Mouse (Mus musculus) heart, postnatal 36 days (tissue): ENCODE measurements around the gene Olfr1042. TPM values are rescaled to one million over a fixed set of nuclear protein-coding genes. Genes with fewer than 3 reads are reported as not detected.
"Not testable (repeated sequence)": the region's sequence is repeated elsewhere in the genome, so short reads cannot be mapped to it uniquely, and the experiment has no call there.

Source experiments
- DNase-seq, 2 experiments: peaks; one replicate each; pipeline ENCODE4 v3.0.0; 2021 to 2022
- intact Hi-C: fragments of 180-260 bp; cut with DNase I; formaldehyde crosslinking; loops from one replicate; pipeline ENCODE4 v1.15.1; 2025
- total RNA-seq, 2 experiments: library from RNA; stranded (reverse); gene quantifications; 2 replicates each; pipeline ENCODE4 v1.2.3; 2021

Olfr1042 gene
- total RNA-seq, result not detected

- intact Hi-C loops, result no loop called here
These were observed at the start of gene Olfr1042 for GRCm38 (mm10) chr2:86161738-86162137. Gene Olfr1042 (minus strand): TSS chr2:86161838.

GRCm38 (mm10) chr2:86202909-86203308 lies 41.3 kb upstream of the Olfr1042 start, which contains the start of gene Olfr1045:
Gene Olfr1045 (minus strand): TSS chr2:86203009.
- DNase-seq, result no peak
- intact Hi-C loops, result no loop called here

More at GRCm38 (mm10) chr2:86161738-86162137, at the start of gene Olfr1042:
- DNase-seq, result no peak

GRCm38 (mm10) chr2:86195863-86196262 lies 34.2 kb upstream of the Olfr1042 start:
- no peak for DNase-seq

GRCm38 (mm10) chr2:86185583-86185982 lies 23.9 kb upstream of the Olfr1042 start, which contains the start of gene Olfr52:
Gene Olfr52 (minus strand): TSS chr2:86185683.
- intact Hi-C loops, result no loop called here
- no peak for DNase-seq

More at GRCm38 (mm10) chr2:86195863-86196262, 34.2 kb upstream of the Olfr1042 start:
- intact Hi-C loops, result no loop called here

GRCm38 (mm10) chr2:86179950-86180349 lies 18.3 kb upstream of the Olfr1042 start:
- DNase-seq, result no peak
- intact Hi-C loops, result no loop called here

- DNase-seq, result no peak
- intact Hi-C loops, result no loop called here
These were observed 16.1 kb upstream of the Olfr1042 start, which contains the start of gene Olfr1044 for GRCm38 (mm10) chr2:86177720-86178119. Gene Olfr1044 (minus strand): TSS chr2:86177820.

GRCm38 (mm10) chr2:86175422-86175821 lies 13.8 kb upstream of the Olfr1042 start:
- intact Hi-C loops, DNase-seq: not testable (repeated sequence)

- no peak for DNase-seq
- intact Hi-C loops, result no loop called here
These were observed 5.8 kb upstream of the Olfr1042 start, which contains the start of gene Olfr1043 for GRCm38 (mm10) chr2:86167422-86167821. Gene Olfr1043 (minus strand): TSS chr2:86167522.

GRCm38 (mm10) chr2:86146632-86147031 lies 15.0 kb downstream of the Olfr1042 start, which contains the start of gene Olfr1040:
Gene Olfr1040 (minus strand): TSS chr2:86146732.
- intact Hi-C loops, result no loop called here
- DNase-seq, result no peak

GRCm38 (mm10) chr2:86135828-86136227 lies 25.8 kb downstream of the Olfr1042 start, which contains the start of gene Olfr1039:
Gene Olfr1039 (minus strand): TSS chr2:86135928.
- intact Hi-C loops, result no loop called here
- no peak for DNase-seq

Other genes with a start within 250 kb of the Olfr1042 start
- not detected for gene Olfr1025-ps1, start 246.6 kb downstream of the Olfr1042 start, total RNA-seq
- gene Olfr1026, start 240.3 kb downstream of the Olfr1042 start, total RNA-seq, result not detected
- gene Olfr1028, start 211.4 kb downstream of the Olfr1042 start, total RNA-seq, result not detected
- not detected for gene Olfr1029, start 187.9 kb downstream of the Olfr1042 start, total RNA-seq
- gene Olfr1030, start 182.6 kb downstream of the Olfr1042 start, total RNA-seq, result not detected
- not detected for gene Olfr1031, start 171.5 kb downstream of the Olfr1042 start, total RNA-seq
- gene Olfr1032, start 156.3 kb downstream of the Olfr1042 start, total RNA-seq, result not detected
- 1 to 10 TPM; 1.6 to 7.4 TPM for gene Olfr1033, start 141.2 kb downstream of the Olfr1042 start, total RNA-seq
- gene Olfr1034, start 116.0 kb downstream of the Olfr1042 start, total RNA-seq, result under 1 TPM; 0.08 to 0.11 TPM
- gene Olfr1036, start 87.8 kb downstream of the Olfr1042 start, total RNA-seq, result not detected
- gene Olfr1037, start 74.5 kb downstream of the Olfr1042 start, total RNA-seq, result not detected
- gene Olfr1039, start 25.9 kb downstream of the Olfr1042 start, total RNA-seq, result not detected
- not detected for gene Olfr1040, start 15.1 kb downstream of the Olfr1042 start, total RNA-seq
- not detected for gene Olfr1043, start 5.7 kb upstream of the Olfr1042 start, total RNA-seq
- gene Olfr1044, start 16.0 kb upstream of the Olfr1042 start, total RNA-seq, result not detected
- not detected for gene Olfr52, start 23.8 kb upstream of the Olfr1042 start, total RNA-seq
- gene Olfr1045, start 41.2 kb upstream of the Olfr1042 start, total RNA-seq, result not detected
- not detected for gene Olfr1046, start 57.5 kb upstream of the Olfr1042 start, total RNA-seq
- gene Olfr1047, start 69.6 kb upstream of the Olfr1042 start, total RNA-seq, result not detected
- not detected for gene Olfr1048, start 78.5 kb upstream of the Olfr1042 start, total RNA-seq
- not detected for gene Olfr1049, start 96.5 kb upstream of the Olfr1042 start, total RNA-seq
- gene Olfr1051, start 117.2 kb upstream of the Olfr1042 start, total RNA-seq, result not detected
- not detected for gene Olfr1052, start 130.6 kb upstream of the Olfr1042 start, total RNA-seq
- not detected for gene Olfr1053, start 153.4 kb upstream of the Olfr1042 start, total RNA-seq
- gene Olfr1054, start 173.6 kb upstream of the Olfr1042 start, total RNA-seq, result not detected
- gene Olfr1055, start 188.4 kb upstream of the Olfr1042 start, total RNA-seq, result not detected
- not detected for gene Olfr1056, start 200.6 kb upstream of the Olfr1042 start, total RNA-seq
- gene Olfr1057, start 216.6 kb upstream of the Olfr1042 start, total RNA-seq, result not detected
- gene Olfr1058, start 226.7 kb upstream of the Olfr1042 start, total RNA-seq, result not detected